Mouse (Mus musculus): Measurements from ENCODE around the gene Ppard. TPM values are rescaled to one million over a fixed set of nuclear protein-coding genes. Genes with fewer than 3 reads are reported as not detected.
A peak's percentile ranks its signal among the peaks of the same experiment; 100 is the strongest.

The Ppard gene
- total RNA-seq, 2 experiments from 2014 or later, result 28.8 to 29.2 TPM

DNA sequence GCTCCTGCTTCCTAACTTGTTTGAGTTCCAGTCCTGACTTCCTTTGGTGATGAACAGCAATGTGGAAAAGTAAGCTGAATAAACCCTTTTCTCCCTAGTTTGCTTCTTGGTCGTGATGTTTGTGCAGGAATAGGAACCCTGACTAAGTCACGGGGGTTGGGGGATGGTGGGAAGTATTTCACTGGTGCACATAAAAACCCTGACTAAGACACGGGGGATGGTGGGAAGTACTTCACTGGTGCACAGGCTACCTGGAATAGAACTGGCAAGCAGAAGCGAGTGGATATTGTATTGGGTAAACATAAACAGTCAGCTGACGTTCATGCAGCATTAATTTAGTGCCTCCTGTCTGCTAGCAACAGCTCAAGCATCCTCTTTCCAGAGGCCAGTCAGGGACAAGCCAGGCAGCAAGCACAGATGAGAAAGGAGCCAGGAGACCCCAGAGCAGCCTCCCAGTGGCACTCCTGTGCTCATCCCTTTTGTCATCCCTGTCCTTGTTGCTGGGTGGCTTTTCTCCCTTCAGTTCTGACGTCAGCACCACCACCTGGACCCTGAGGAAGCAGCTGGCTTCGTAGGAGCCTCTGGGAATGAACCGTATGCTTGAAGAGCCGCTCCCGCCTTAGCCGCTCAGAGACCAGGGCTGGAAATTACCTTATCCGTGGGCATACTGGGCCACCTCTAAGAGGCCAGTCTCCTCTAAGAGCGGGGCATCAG is 30.8 kb downstream of the Ppard start:
- Histone ChIP-seq H3K4me3 (no peak overlapping the region), H3K27ac (peak overlapping the region; percentile 29)
- intact Hi-C loops (cut with DNase I), result no loop called here
- no peak for TF ChIP-seq CTCF (IDR thresholded peaks at IDR 0.05)
- peak in 1 of 2 experiments; percentile 49 for DNase-seq (ENCODE audit: extremely low spot score in 1 of 2, low spot score in 2 of 2)

DNA sequence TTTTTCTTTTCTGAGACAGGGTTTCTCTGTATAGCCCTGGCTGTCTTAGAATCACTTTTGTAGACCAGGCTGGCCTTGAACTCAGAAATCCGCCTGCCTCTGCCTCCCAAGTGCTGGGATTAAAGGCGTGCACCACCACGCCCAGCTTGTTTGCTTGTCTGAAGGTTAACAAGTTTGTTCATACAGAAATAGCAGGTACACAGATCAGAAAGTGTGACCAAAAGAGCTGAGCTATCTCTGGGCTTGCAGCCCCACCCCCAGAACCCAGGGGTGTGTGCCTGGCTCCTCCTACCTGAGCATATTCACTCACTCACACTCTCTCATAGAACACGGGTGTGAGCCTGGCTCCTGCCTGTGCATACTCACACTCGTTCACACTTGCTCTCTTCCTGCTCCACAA is 34.8 kb downstream of the Ppard start:
- H3K27ac ChIP-seq, result no peak overlapping the region
- no peak for DNase-seq (ENCODE audit: extremely low spot score in 1 of 2, low spot score in 2 of 2)
- intact Hi-C loops (cut with DNase I), result no loop called here
- no peak overlapping the region for H3K4me3 ChIP-seq
- no peak for TF ChIP-seq CTCF (IDR thresholded peaks at IDR 0.05)

DNA sequence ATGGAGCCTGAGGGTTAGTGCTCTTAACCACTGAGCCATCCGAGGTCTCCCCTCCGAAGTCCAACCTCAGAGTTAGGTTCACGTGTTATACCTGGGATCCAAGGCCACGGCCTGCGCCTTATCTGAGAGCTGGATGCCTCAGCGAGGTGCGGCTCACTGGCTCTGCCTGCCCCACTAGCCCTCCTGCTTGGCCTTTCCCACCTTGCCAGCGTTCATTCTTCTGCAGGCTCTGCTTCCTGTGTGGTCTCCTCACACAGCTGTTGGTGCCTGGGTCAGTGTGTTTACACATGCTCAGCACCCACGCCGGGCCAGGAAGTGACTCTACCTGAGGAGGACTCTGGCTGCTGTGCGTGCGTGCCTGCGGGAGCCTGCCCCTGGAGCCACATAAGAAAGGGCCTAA is 37.7 kb downstream of the Ppard start:
- no peak for DNase-seq (ENCODE audit: extremely low spot score in 1 of 2, low spot score in 2 of 2)
- no peak overlapping the region for H3K4me3 ChIP-seq
- H3K27ac ChIP-seq, result no peak overlapping the region
- intact Hi-C loops (cut with DNase I), result no loop called here
- TF ChIP-seq CTCF (IDR thresholded peaks at IDR 0.05), result no peak

DNA sequence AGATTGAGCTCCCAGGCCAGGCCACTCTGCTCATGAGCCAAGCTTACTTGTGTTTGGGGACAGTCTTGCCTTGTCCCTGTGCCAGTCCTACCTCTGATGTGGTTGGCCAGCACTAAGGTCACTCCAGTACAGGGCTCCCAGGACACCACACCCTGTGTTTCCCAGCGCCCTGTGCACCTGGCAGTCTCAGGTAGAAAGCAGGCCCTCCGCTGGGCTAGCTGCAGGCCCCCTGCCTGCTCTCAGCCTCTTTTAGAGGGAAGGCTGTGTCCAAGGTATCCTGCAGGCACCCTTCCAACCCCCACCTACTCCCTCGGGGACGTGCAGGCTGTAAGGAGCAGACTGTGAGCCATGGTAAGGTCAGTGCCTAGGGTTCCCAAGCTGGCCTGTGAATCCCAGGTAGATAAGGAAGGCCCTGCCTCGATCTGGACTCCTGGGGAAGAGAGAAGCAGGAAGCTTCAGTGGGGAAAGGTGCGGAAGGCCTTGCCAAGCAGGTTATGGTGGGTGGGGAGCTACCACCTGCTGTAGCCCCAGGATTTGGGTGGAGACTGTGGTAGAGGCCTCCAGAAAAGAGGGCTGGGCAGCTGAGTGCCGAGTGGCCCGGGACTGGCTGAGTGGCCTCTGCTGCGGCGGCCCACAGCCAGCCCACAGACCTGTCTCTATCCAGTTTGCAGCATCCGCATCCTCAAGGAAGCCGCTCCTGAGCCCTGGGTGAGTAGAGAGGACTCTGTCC is 39.2 kb downstream of the Ppard start:
- intact Hi-C loops (cut with DNase I), result no loop called here
- TF ChIP-seq CTCF (IDR thresholded peaks at IDR 0.05), result no peak
- no peak overlapping the region for H3K4me3 ChIP-seq
- no peak for DNase-seq (ENCODE audit: extremely low spot score in 1 of 2, low spot score in 2 of 2)
- no peak overlapping the region for H3K27ac ChIP-seq

DNA sequence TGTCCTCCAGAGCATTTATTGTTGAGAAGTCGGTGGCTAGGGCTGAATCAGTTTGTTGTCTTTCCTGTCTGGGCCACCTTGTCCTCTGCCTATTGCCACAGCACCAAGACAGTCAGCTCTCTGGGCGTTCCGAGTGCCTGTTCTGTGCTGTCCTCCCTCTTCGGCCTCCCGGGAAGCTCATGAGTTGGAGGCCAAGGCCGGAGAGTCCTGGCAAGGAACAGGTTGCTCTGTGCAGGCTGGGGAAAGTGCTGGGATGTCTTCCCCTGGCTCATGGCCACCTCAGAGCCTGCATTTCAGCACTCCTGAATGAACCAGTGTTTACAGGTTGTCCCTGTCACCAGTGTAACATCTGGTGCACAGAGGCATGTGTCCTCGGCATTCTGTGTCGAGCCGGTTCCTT is 39.8 kb downstream of the Ppard start:
- no peak for DNase-seq (ENCODE audit: extremely low spot score in 1 of 2, low spot score in 2 of 2)

DNA sequence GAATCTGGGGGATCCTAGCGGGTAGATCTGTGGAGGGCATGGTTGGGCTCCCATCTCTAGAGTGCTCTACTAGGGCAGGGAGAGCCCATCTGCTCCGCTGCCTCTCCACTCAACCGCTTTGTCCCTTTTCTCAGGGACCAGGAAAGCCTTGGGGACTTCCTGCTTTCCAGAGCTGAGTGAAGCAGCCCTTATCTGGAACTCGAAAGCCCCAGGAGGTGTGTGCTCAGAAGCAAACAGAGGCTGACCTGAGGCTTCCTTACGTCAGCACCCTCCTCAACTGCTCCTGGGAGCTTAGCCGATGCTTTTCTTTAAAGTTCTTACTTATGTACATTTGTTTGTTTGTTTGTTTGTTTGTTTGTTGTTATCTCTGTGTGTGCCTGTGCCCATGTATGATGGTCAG is 40.3 kb downstream of the Ppard start:
- TF ChIP-seq CTCF (IDR thresholded peaks at IDR 0.05), result no peak
- Histone ChIP-seq H3K4me3 (no peak overlapping the region), H3K27ac (no peak overlapping the region)
- no peak for DNase-seq (ENCODE audit: extremely low spot score in 1 of 2, low spot score in 2 of 2)
- intact Hi-C loops (cut with DNase I), result no loop called here

More for the DNA sequence above, 39.8 kb downstream of the Ppard start:
- Histone ChIP-seq H3K4me3 (no peak overlapping the region), H3K27ac (no peak overlapping the region)
- intact Hi-C loops (cut with DNase I), result no loop called here
- no peak for TF ChIP-seq CTCF (IDR thresholded peaks at IDR 0.05)

DNA sequence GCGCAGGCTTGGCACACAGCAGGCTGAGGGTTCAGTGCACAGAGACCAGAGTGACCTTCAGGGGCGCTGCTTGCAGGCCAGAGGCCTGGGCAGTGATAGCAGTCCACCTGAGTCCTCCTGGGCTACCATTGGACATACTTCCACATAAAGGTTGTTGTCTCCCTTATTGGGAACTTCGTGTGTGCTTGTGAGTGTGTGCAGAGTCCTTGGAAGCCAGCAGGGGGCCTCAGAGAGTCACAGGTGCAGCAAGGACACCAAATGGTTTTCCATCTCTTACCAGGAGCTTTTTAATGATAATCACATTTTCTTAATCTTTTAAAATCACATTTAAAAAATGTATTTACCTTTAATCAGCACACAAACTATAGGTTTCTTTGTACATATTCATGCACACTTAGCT is 42.2 kb downstream of the Ppard start:
- no peak overlapping the region for H3K27ac ChIP-seq
- peak; percentile 51 for TF ChIP-seq CTCF (IDR thresholded peaks at IDR 0.05)
- DNase-seq (ENCODE audit: extremely low spot score in 1 of 2, low spot score in 2 of 2), result no peak
- H3K4me3 ChIP-seq, result no peak overlapping the region
- intact Hi-C loops (cut with DNase I), result no loop called here

DNA sequence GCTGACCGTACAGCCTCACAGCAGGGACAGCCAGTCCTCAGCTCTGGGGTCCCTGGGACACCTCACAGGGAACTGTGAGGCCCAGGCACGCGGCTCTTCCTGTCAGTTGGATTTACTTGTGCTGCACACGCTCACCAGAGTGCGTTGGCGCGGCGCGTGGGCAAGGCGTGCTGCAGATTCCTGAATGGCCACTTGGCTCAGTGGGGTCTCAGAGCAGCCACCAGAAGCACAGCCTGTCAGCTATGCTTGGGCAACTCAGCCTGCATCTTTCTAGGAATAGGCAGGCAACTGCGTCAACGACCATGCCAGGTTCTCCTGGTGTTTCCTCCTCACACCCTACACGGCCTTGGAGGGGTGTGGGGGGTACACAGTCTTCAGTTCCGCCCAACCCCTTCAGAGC is 44.7 kb downstream of the Ppard start:
- no peak overlapping the region for H3K27ac ChIP-seq

DNA sequence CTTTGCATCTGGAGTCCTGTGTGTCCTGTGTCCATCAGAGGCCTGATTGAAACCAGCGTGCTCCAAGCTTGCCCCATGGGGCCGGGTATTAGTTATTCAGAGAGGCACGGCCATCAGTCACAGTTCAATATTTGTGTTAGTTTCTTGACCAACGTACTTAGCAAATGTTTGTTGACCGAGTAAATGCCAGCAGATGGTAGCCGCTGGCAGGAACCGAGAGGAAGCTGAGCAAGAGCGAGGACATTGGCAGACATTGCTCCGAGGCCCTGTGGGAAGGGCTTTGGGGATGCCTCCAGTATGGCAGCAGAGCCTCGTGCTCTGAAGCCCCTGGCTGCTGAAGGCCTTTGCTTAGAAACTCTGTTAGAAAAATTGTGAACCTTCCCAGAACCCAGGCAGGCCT is 45.2 kb downstream of the Ppard start:
- no peak for TF ChIP-seq CTCF (IDR thresholded peaks at IDR 0.05)
- intact Hi-C loops (cut with DNase I), result no loop called here
- H3K27ac ChIP-seq, result no peak overlapping the region
- H3K4me3 ChIP-seq, result no peak overlapping the region
- DNase-seq (ENCODE audit: extremely low spot score in 1 of 2, low spot score in 2 of 2), result no peak

More for the DNA sequence above, 44.7 kb downstream of the Ppard start:
- intact Hi-C loops (cut with DNase I), result no loop called here
- no peak overlapping the region for H3K4me3 ChIP-seq
- no peak for DNase-seq (ENCODE audit: extremely low spot score in 1 of 2, low spot score in 2 of 2)
- no peak for TF ChIP-seq CTCF (IDR thresholded peaks at IDR 0.05)

DNA sequence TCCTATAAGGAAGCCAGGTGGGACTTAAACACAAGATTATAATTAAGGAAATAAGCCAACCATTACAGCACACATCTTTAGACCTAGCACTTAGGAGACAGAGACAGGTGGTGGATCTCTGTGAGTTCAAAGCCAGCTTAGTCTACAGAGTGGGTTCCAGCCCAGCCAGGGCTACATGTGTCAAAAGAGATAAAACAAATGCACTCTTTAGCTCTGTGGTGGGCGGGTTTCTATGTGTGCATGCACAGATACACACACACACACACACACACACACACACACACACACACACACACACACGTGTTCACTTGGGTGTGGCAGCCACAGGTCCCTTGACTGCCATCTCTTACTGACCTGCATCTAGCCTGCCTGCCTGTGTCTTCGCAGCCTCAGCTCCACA is 45.7 kb downstream of the Ppard start:
- no peak for TF ChIP-seq CTCF (IDR thresholded peaks at IDR 0.05)
- DNase-seq (ENCODE audit: extremely low spot score in 1 of 2, low spot score in 2 of 2), result no peak
- H3K4me3 ChIP-seq, result no peak overlapping the region
- no peak overlapping the region for H3K27ac ChIP-seq
- intact Hi-C loops (cut with DNase I), result no loop called here

DNA sequence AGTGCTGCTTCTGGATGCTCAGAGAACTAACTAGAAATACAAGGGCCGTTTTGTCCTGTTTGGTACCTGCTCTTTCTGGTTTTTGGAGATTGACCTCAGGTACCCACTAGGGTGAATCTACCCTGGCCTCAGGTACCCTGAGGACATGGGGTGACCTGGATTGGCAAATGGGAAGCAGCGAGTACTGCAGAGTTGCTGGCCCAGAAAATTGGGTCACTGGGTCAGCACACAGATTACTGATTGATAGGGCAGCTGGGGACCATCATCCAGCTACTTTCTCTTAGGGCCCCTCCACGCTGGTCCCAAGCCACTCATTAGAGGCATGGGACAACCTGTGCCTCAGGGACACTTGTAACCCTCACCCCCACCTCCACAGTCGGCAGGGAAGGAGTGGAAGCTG is 46.7 kb downstream of the Ppard start:
- TF ChIP-seq CTCF (IDR thresholded peaks at IDR 0.05), result no peak
- Histone ChIP-seq H3K27ac (no peak overlapping the region), H3K4me3 (no peak overlapping the region)
- DNase-seq (ENCODE audit: extremely low spot score in 1 of 2, low spot score in 2 of 2), result no peak
- intact Hi-C loops (cut with DNase I), result no loop called here

DNA sequence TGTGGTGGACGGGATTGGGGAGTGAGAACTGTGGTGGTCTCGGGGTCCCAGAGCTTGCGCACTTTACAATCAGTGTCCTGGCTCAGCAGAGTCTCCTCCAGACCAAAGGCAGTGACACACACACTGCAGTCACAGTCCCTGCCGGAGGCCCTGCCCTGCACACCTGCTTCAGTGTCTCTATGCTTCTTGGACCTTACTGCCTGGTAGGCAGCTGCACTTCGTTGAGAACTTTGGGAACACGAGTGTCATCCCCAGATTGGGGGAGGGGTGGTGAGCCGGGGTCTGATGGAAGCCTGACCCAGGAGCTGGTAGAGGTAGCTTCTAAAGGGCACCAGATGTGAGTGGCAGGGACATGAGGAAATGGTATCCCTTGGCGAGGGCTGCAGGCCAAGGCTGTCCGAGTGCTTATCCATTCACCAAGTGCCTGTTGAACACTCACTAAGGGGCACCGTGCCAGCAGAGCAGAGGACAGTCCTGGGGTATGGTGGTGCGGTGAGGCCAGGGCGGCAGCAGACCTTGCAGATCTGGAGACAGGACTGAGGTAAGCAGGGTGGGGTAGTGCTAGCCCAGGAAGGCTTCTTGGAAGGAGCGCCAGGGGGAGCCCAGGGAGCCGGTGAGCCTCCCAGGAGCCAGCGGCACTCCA is 47.4 kb downstream of the Ppard start:
- DNase-seq (ENCODE audit: extremely low spot score in 1 of 2, low spot score in 2 of 2), result no peak
- intact Hi-C loops (cut with DNase I), result no loop called here
- Histone ChIP-seq H3K4me3 (no peak overlapping the region), H3K27ac (no peak overlapping the region)
- no peak for TF ChIP-seq CTCF (IDR thresholded peaks at IDR 0.05)
